Mouse (Mus musculus): ENCODE measurements around the gene Snap23.
"Not testable (repeated sequence)": the region's sequence is repeated elsewhere in the genome, so short reads cannot be mapped to it uniquely, and the experiment has no call there.

- TF ChIP-seq POLR2A (IDR thresholded peaks at IDR 0.05; ENCODE audit: low read depth, low read length); CTCF (conservative IDR thresholded peaks at IDR 0.05; ENCODE audit: insufficient read depth, insufficient read length, low read depth, low read length): not testable (repeated sequence)
These were observed 2.8 kb upstream of the Snap23 start for GRCm38 (mm10) chr2:120564548-120565188.

Measured in kidney, adult 2 months (tissue).